Mouse (Mus musculus) E14TG2a.4 (cell line): ENCODE results near the gene Olfr960.

Experiments used
- H3K27me3 ChIP-seq: 2 replicates; pipeline ENCODE4 v1.6.1; 2014; ENCODE audit warnings: low read length, control low read depth; ENCODE audit not compliant: insufficient read depth
- H3K36me3 ChIP-seq: 2 replicates; pipeline ENCODE4 v1.6.1; 2014; ENCODE audit warnings: low read length, control low read depth; ENCODE audit not compliant: insufficient read depth
- H3K4me1 ChIP-seq: replicated peaks from 2 replicates; pipeline ENCODE4 v1.6.1; 2014; ENCODE audit warnings: low read depth, low read length, control low read depth
- H3K4me3 ChIP-seq: replicated peaks from 2 replicates; pipeline ENCODE4 v1.5.1; 2014; ENCODE audit warnings: mild to moderate bottlenecking, low read length
- H3K9me3 ChIP-seq: 2 replicates; pipeline ENCODE4 v1.6.1; 2014; ENCODE audit warnings: low read length, control low read depth
- CTCF ChIP-seq: conservative IDR thresholded peaks from 2 replicates; pipeline ENCODE4 v1.5.1; 2014; ENCODE audit warnings: low read length
- NANOG ChIP-seq: IDR thresholded peaks from 2 replicates; pipeline ENCODE4 v1.6.1; 2014; ENCODE audit warnings: borderline replicate concordance, low read length, mixed read lengths
- POU5F1 ChIP-seq: IDR thresholded peaks from 2 replicates; pipeline ENCODE4 v1.6.1; 2014; ENCODE audit warnings: low read length, borderline replicate concordance

Gene Olfr960

GRCm38 (mm10) chr9:39611953-39612352 is 9.2 kb upstream of the Olfr960 start:
- Histone ChIP-seq H3K9me3 (no peaks in the 10 kb centered on the region), H3K4me1 (no peaks in the 10 kb centered on the region), H3K36me3 (no peaks in the 10 kb centered on the region), H3K4me3 (no peak overlapping the region), H3K27me3 (no peaks in the 10 kb centered on the region)
- TF ChIP-seq POU5F1 = no peak
- no peak for TF ChIP-seq NANOG
- TF ChIP-seq CTCF = 0 out of 2 replicates have a peak, but pooled peaks have one; percentile 16

- no peaks in the 10 kb centered on the region for H3K9me3 ChIP-seq
Observed at GRCm38 (mm10) chr9:39623783-39624182, 2.6 kb downstream of the Olfr960 start.

DNA sequence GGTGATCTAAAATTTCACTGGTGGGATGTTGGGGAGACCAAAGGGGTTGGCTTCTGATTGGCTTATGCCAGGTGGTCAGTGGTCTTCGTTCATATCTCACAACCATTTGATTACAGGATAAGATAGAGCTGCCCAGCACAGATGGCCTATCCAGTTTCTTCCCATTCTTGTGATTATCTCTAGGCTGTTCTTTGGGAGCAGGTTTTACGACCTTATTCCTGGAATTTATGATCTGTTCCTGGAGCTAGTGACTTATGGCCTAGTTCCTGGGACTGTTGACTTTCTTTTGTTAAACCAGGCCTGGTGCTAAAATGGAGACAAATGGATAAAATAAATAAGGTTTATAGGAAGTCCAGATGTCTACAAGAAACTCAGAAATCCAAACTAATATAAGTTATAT is 3.5 kb downstream of the Olfr960 start:
- Histone ChIP-seq H3K27me3 (no peaks in the 10 kb centered on the region), H3K9me3 (no peaks in the 10 kb centered on the region), H3K36me3 (no peaks in the 10 kb centered on the region), H3K4me3 (no peak overlapping the region), H3K4me1 (no peaks in the 10 kb centered on the region)
- TF ChIP-seq NANOG (no peak), CTCF (no peak), POU5F1 (no peak)

More at GRCm38 (mm10) chr9:39623783-39624182, 2.6 kb downstream of the Olfr960 start:
- TF ChIP-seq NANOG = no peak
- no peaks in the 10 kb centered on the region for H3K27me3 ChIP-seq
- H3K36me3 ChIP-seq = no peaks in the 10 kb centered on the region
- H3K4me1 ChIP-seq = no peaks in the 10 kb centered on the region
- H3K4me3 ChIP-seq = no peak overlapping the region

DNA sequence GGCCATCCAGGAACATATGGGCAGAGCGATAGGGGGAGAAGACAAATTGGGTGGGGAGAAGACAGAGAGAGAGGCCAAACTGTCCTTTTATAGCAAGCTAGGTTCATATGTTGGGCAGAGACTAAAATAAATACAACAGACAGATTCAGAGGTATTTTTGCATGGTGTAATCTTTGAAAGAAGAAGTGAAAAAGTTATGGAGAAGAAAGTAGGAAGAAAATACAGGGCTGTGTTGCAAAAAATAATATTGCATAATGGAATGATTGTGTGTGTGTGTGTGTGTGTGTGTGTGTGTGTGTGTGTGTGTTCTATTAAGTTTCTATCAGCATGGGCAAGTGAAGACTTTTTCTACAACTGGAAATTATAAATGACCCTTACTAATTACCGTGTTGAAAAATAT is 7.9 kb downstream of the Olfr960 start:
- Histone ChIP-seq H3K27me3 (no peaks in the 10 kb centered on the region), H3K4me3 (no peak overlapping the region), H3K36me3 (no peaks in the 10 kb centered on the region), H3K9me3 (peaks cover 10% of the 10 kb centered on the region), H3K4me1 (no peaks in the 10 kb centered on the region)
- no peak for TF ChIP-seq NANOG
- no peak for TF ChIP-seq CTCF
- TF ChIP-seq POU5F1 = no peak

DNA sequence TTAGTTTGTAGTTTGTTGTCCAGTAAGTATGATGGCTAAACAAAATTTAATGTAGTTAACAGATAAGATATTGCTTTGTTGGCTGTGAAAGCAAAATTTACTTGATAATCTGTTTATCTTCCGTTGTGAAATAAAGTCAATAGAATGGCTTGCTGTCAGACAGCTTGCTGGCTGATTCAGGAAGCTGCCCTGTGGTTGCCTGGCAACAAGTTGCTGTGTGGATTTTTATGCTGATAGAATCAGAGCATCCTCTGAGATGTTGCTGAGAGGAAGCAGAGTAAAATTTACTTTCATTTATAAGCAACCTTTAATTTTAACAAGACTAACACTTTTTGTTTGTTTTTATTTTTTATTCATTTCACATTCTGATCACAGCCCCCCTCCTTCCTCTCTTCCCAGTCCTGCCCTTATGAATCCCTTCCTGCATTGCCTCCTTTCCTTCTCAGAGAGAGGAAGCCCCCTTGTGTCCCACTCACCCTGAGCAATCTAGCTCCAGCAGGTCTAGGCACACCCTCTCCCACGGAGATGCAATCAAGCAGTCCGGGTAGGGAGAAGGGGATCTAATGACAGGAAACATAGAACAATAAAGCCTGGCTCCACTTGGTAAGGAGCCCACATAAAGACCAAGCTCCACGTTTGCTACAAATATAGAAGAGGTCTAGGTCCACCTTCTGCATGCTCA is 12.9 kb downstream of the Olfr960 start:
- no peak overlapping the region for H3K4me3 ChIP-seq
- peaks cover 10% of the 10 kb centered on the region for H3K9me3 ChIP-seq
- H3K4me1 ChIP-seq = no peaks in the 10 kb centered on the region
- TF ChIP-seq CTCF (no peak), POU5F1 (no peak), NANOG (no peak)
- H3K27me3 ChIP-seq = no peaks in the 10 kb centered on the region
- H3K36me3 ChIP-seq = no peaks in the 10 kb centered on the region

DNA sequence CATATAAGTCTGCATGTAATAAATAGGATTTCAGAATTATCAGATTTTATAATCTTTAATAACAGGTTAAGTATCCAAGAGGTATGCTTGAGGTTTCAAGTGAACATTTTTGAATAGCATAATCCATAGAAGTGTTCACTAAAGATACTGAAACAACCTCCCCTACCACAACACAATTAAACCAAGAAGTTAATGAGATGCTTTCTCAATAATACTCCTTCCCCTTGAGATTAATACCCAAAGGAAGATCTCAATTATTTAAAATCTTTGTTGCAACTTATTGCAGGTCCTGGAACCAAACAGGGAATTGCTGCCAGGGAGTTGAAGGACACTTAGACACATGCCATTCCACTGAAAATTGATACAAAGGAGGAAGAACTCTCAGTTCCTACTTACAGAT is 23.6 kb downstream of the Olfr960 start, which contains the start of gene Olfr961:
Gene Olfr961, plus strand, starts transcription at position 301 of the 400 bp plus-strand sequence.
- Histone ChIP-seq H3K4me3 (no peak within 1 kb of the TSS), H3K9me3 (no peaks in the 10 kb centered on the region), H3K4me1 (no peaks in the 10 kb centered on the region), H3K27me3 (no peaks in the 10 kb centered on the region), H3K36me3 (no peaks in the 10 kb centered on the region)
- no peak for TF ChIP-seq POU5F1
- no peak for TF ChIP-seq NANOG
- TF ChIP-seq CTCF = no peak

DNA sequence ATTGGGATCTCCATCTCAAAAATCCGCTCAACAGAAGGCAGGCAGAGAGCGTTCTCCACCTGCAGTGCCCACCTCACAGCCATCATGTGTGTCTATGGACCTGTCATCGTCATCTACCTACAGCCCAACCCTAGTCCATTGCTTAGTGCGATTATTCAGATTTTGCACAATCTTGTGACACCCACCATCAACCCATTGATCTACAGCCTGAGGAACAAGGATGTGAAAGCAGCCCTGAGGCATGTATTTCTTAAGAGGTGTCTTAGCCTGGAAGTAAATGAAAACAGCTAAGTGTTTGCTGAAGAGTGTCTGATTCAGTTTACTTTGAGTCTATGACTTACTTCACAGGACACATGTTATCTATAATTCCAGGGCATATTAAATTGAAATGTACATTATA is 26.2 kb downstream of the Olfr960 start:
- Histone ChIP-seq H3K4me1 (no peaks in the 10 kb centered on the region), H3K9me3 (no peaks in the 10 kb centered on the region), H3K27me3 (no peaks in the 10 kb centered on the region), H3K4me3 (no peak overlapping the region), H3K36me3 (no peaks in the 10 kb centered on the region)
- TF ChIP-seq NANOG = no peak
- no peak for TF ChIP-seq CTCF
- TF ChIP-seq POU5F1 = no peak

GRCm38 (mm10) chr9:39654756-39655396 is 33.7 kb downstream of the Olfr960 start:
- TF ChIP-seq CTCF (no peak), NANOG (no peak)
- Histone ChIP-seq H3K4me3 (no peak overlapping the region), H3K4me1 (no peaks in the 10 kb centered on the region), H3K27me3 (no peaks in the 10 kb centered on the region), H3K9me3 (no peaks in the 10 kb centered on the region), H3K36me3 (no peaks in the 10 kb centered on the region)

DNA sequence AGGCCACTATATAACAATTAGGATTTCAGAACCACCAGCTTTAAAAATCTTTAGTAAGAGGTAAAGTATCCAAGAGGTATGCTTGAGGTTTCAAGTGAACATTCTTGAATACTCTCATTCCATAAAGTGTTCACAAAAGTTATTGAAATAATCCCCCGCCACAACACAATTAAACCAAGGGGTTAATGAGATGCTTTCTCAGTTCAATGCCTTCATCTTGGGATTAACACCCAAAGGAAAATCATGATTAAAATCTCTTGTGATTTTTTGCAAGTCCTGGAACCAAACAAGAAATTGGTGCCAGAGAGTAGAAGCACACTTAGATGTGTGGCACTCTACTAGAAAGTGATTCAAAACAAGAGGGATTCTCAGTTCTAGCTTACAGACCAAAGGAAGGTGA is 45.7 kb downstream of the Olfr960 start, which contains the start of gene Olfr963:
Gene Olfr963, plus strand, starts transcription at position 301 of the 400 bp plus-strand sequence.
- Histone ChIP-seq H3K4me3 (no peak within 1 kb of the TSS), H3K27me3 (no peaks in the 10 kb centered on the region), H3K4me1 (no peaks in the 10 kb centered on the region), H3K36me3 (no peaks in the 10 kb centered on the region), H3K9me3 (peaks cover 47% of the 10 kb centered on the region)
- TF ChIP-seq POU5F1 (no peak), CTCF (no peak), NANOG (no peak)
